Mouse (Mus musculus) cerebellum, postnatal 25 days (tissue): Measurements from ENCODE around the gene Nmrk1.

Experiments
- DNase-seq, 2 experiments: peaks; one replicate each; pipeline ENCODE4 v3.0.0; 2021; ENCODE audit warnings: mixed read lengths in 2 of 2

Nmrk1 gene

GRCm38 (mm10) chr19:18619060-18619459 lies 12.7 kb upstream of the Nmrk1 start:
- DNase-seq = no peak

GRCm38 (mm10) chr19:18619691-18620090 lies 12.1 kb upstream of the Nmrk1 start:
- no peak for DNase-seq

GRCm38 (mm10) chr19:18623894-18624293 lies 7.9 kb upstream of the Nmrk1 start:
- no peak for DNase-seq

GRCm38 (mm10) chr19:18629589-18629988 lies 2.2 kb upstream of the Nmrk1 start:
- peak in 1 of 2 experiments; percentile 35 for DNase-seq

- DNase-seq = no peak
Observed at GRCm38 (mm10) chr19:18630221-18631119, 1.3 kb upstream of the Nmrk1 start.

DNA sequence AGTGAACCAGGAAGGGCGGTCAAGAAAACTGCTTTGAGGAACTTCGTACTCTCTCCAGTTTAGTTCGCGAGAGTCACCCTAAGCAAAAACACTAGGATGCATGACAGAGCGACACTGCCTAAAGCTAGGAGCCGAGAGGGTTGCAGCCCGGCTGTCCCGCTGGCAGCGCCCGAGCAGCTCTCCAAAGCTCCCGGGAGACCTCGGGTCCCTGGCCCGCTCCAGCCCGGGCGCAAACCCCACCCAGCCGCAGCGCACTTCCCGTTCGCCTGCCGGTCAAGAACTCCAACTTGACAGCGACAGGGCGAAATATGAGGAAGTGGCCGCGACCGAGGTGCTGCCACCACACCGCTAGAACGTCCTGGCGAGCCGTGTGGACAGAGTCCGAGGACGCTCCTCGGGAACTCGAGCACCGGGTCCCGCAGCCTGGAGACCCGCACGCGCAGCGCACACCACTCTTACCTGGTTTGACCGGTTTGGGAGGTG lies 548 bp upstream of the Nmrk1 start:
- DNase-seq = no peak

GRCm38 (mm10) chr19:18632231-18633185 lies 758 bp downstream of the Nmrk1 start:
- no peak for DNase-seq

- no peak for DNase-seq
Observed at GRCm38 (mm10) chr19:18637954-18638353, 6.2 kb downstream of the Nmrk1 start.

- no peak for DNase-seq
Observed at GRCm38 (mm10) chr19:18638949-18639348, 7.2 kb downstream of the Nmrk1 start.

GRCm38 (mm10) chr19:18639552-18639951 lies 7.8 kb downstream of the Nmrk1 start:
- DNase-seq = peak; percentile 38 to 64

DNA sequence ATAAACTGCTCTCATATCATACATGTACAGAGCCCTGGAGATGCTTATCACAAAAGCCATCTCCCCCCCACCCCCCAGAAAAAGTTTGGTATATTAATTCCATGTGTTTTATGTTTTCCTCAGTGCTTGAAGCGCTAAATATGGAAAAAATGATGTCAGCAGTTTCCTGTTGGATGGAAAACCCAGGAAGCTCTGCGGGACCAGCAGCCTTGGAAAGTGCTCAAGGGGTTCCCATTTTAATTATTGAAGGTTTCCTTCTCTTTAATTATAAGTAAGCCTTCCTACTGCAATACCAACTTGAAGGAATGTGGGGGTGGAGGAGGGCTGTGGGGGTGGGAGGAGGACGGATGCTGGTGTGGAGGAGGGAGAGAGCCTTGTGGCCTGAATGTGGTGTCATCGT lies 9.3 kb downstream of the Nmrk1 start:
- DNase-seq = no peak

GRCm38 (mm10) chr19:18643411-18643810 lies 11.7 kb downstream of the Nmrk1 start:
- no peak for DNase-seq

DNA sequence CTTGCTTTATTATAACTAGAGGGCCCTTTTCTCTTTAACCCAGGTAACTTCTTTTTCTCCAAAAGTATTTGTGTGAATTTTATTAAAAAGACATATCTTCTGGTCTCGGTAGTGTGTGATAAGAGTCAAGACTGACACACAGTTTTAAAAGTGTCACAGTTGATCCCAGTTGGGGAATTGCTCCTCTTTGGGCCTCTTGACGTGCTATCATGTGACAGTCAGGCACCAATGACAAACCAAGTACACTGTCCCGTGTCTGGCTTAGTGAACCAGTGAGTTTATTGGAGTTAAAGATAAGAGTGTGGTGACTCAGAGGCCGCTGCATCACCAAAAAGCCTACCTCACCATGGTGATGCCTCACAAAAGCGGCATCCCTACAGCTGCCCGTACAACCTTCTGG lies 12.3 kb downstream of the Nmrk1 start:
- no peak for DNase-seq

DNA sequence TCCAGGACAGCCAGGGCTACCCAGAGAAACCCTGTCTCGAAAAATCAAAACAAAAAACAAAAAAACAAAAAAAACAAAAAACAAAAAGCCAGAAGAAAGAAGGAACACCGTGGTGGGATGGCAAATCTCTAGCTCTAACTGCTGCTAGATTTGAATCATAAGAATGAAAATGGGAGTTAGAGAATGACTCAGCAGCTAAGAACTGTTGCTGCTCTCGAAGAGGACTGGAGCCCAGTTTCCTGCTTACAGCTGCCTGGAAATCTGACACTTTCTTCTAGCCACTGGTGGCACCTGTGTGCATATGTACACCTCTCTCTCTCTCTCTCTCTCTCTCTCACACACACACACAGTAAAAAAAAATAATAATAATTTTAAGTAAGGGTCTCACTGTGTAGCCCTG lies 14.6 kb downstream of the Nmrk1 start:
- no peak for DNase-seq

- no peak for DNase-seq
Observed at GRCm38 (mm10) chr19:18646853-18647420, 15.2 kb downstream of the Nmrk1 start.

DNA sequence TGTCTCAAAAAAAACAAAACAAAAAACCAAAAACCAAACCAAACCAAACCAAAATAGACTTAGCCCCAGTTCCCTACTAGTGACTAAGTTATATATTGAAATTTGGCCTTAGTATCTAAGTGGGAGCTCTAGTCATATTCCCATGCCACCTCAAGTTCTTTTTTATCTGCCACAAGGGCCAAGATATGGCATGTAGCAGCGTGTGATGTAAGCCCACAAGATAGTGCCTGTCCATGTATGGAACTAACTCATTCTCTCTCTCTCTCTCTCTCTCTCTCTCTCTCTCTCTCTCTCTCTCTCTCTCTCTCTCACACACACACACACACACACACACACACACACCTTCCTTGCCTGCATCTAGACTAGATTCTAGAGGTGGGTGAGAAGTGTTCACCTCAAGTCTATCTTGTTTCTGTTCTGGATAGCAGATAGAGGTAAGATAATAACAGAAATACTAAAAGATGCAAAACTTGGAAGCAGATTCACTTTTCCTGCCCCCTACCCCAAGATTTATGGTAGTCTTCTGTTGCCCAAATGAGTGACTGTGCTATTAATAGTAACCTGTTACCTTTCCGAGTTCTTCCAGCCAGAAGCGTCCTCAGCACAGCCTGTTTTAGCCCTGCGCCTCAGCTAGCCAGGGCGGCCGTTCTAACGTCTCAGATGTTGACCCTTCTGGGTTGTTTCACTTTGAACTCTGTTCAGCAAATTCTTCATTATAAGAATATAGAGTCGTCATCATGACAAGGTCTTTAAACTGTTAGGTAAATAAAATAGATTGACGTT lies 16.2 kb downstream of the Nmrk1 start:
- DNase-seq = no peak

GRCm38 (mm10) chr19:18648558-18648945 lies 16.8 kb downstream of the Nmrk1 start:
- DNase-seq = no peak

- DNase-seq = no peak
Observed at GRCm38 (mm10) chr19:18649955-18650354, 18.2 kb downstream of the Nmrk1 start.

DNA sequence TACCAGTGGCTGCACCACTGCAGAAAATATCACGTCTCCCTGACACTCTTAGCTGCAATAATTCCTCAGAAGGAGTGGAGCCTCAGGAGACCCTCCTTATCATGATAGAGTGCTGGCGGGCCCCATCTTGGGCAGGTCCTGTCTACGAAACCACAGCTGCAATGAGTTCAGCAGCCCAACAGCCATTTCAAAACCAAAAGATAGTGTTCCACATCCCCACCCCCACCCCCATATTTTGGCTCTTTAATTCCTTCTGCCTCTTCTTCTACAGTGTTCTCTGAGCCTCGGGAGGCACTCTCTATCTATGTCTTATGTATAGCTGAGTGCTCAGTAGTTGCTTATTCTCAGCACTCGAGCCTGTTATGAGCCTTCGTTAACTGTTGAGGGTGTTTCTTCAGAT lies 18.7 kb downstream of the Nmrk1 start:
- DNase-seq = no peak

GRCm38 (mm10) chr19:18652592-18652991 lies 20.8 kb downstream of the Nmrk1 start:
- peak; percentile 86 to 90 for DNase-seq

DNA sequence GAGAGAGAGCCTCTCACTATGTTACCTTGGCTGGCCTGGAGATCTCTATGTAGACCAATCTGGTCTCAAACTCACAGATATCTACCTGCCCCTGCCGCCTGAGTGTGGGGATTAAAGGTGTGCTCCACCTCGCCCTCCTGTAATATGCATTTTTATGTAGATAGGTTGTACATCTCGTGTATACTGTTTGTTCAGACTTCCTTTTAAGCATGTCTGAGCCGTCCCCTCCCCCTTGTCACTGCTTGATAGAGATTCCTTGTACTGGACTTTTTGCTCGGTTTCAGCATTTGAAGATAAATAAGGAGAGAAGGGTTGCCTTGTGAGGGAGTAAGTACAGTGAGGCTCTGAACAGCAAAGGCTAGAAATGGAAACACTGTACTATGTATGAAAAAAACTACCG lies 21.3 kb downstream of the Nmrk1 start:
- peak; percentile 32 to 42 for DNase-seq

GRCm38 (mm10) chr19:18654330-18654729 lies 22.6 kb downstream of the Nmrk1 start:
- DNase-seq = peak; percentile 41 to 45
